Mouse (Mus musculus): Measurements from ENCODE around the gene Gm21983. TPM values are rescaled to one million over a fixed set of nuclear protein-coding genes. Genes with fewer than 3 reads are reported as not detected.

Gene Gm21983
- not detected in 2 replicates for polyA plus RNA-seq (2015; fragmentation: Nextera tagmentation; extraction: Ambion mirVana)

DNA sequence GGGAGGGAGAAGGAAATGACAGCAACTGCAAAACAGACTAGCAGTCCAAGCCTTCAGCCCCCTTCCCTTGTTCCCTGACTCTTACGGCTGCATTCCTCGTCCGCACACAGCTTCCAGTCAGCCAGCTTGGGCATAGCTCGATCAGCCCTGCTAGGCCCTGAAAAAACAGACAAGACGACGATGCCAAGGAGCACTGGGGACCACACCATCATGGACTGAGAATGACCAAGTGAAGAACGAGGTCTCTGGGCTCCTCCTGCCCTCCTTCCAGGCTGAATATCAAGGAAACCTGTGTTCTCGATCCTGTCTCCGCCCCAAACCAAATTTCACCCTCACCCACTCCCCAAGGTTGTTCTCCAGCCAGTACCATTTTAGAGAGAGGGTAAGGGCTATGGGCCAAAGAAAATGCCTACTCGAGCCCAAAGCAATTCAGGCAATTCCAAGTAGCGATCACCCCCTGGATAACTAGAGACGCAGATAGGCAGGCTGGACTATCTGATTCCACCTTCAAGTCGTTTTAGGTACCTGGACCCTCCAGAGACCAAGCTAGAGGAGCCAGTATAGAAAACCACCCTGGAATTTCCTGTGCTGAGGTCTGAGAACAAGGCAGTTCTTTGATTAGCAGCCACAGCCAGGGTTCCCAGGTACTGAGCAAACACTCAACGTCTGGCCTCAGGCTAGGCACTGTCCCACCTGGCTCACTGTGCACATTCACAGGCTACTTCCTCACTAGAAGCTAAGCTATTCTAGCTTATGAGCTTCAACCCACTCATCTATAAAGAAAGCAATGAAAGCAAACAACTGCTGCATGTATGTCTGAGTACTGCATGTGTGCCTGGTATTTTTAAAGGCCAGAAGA lies at the start of gene Gm21983, which contains the start of gene Mia:
Gene Gm21983 (minus strand): TSS at position 250 of the 859 bp plus-strand sequence.
Gene Mia (minus strand): TSS at position 321 of the 859 bp plus-strand sequence.
- no peak within 1 kb of the TSS for H3K4me2 ChIP-seq (ENCODE audit: low read depth, low read length)

GRCm38 (mm10) chr7:27228865-27229264 lies 48.0 kb upstream of the Gm21983 start:
- no peak for ATAC-seq (ENCODE audit: insufficient read depth, low FRiP score)
- Histone ChIP-seq H3K9ac (ENCODE audit: low read length) (peak overlapping the region; percentile 91), H3K9me3 (replicated peaks; ENCODE audit: control insufficient read depth, low read length) (no peaks in the 10 kb centered on the region), H3K4me3 (replicated peaks; ENCODE audit: low read length) (peak overlapping the region; percentile 91), H3K27ac (ENCODE audit: low read length) (peak overlapping the region; percentile 92), H3K4me1 (ENCODE audit: control insufficient read depth, insufficient read depth, low read length) (peaks cover 45% of the 10 kb centered on the region), H3K36me3 (ENCODE audit: control insufficient read depth, insufficient read depth, low read length) (no peaks in the 10 kb centered on the region), H3K4me2 (ENCODE audit: low read depth, low read length) (peak overlapping the region; percentile 76), H3K27me3 (ENCODE audit: control insufficient read depth, insufficient read depth, low read length) (no peaks in the 10 kb centered on the region)
- 9% methylated on average over 6 of the region's 6 CpGs for WGBS

More for the DNA sequence above, at the start of gene Gm21983, which contains the start of gene Mia:
- Histone ChIP-seq H3K36me3 (ENCODE audit: control insufficient read depth, insufficient read depth, low read length) (peaks cover 18% of the 10 kb centered on the region), H3K27me3 (ENCODE audit: control insufficient read depth, insufficient read depth, low read length) (no peaks in the 10 kb centered on the region), H3K9me3 (replicated peaks; ENCODE audit: control insufficient read depth, low read length) (no peaks in the 10 kb centered on the region), H3K27ac (ENCODE audit: low read length) (peak within 1 kb of the TSS; percentile 97), H3K4me1 (ENCODE audit: control insufficient read depth, insufficient read depth, low read length) (peaks cover 11% of the 10 kb centered on the region), H3K9ac (ENCODE audit: low read length) (no peak within 1 kb of the TSS), H3K4me3 (replicated peaks; ENCODE audit: low read length) (no peak within 1 kb of the TSS)
- 64% methylated on average over 14 of the region's 14 CpGs for WGBS
- ATAC-seq (ENCODE audit: insufficient read depth, low FRiP score), result no peak

DNA sequence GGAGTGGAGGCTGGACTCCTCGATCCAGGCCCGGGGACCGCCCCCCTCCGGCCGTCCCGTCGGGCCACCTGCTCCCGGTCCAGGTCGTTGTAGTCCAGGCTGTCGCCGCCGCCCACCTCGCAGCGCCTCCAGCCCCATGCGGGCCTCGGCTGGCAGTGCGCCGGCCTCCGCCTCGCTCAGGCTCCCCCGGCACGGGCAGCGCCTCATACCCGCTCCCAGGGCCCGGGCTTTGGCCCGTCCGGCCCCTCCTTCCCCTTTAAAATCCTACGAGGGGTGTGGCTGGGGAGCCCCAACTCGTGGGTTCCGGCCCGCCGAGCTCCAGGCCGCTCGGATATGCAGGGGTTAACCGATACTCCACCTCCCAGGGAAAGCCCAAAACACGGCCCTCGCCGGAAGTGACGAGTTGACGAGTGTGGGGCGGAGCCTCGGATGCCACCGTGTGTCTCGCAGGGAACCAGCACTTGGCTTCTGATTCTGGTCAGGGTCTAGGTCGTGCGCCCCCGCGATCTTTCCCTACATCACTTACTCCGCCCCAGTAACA lies 47.5 kb upstream of the Gm21983 start, which contains the start of gene Itpkc:
Gene Itpkc (minus strand): TSS at position 381 of the 541 bp plus-strand sequence.
- Histone ChIP-seq H3K36me3 (ENCODE audit: control insufficient read depth, insufficient read depth, low read length) (no peaks in the 10 kb centered on the region), H3K4me1 (ENCODE audit: control insufficient read depth, insufficient read depth, low read length) (peaks cover 42% of the 10 kb centered on the region), H3K27me3 (ENCODE audit: control insufficient read depth, insufficient read depth, low read length) (no peaks in the 10 kb centered on the region), H3K9me3 (replicated peaks; ENCODE audit: control insufficient read depth, low read length) (no peaks in the 10 kb centered on the region), H3K4me2 (ENCODE audit: low read depth, low read length) (peak within 1 kb of the TSS; percentile 76), H3K4me3 (replicated peaks; ENCODE audit: low read length) (peak within 1 kb of the TSS; percentile 91), H3K9ac (ENCODE audit: low read length) (peak within 1 kb of the TSS; percentile 91), H3K27ac (ENCODE audit: low read length) (peak within 1 kb of the TSS; percentile 92)
- ATAC-seq (ENCODE audit: insufficient read depth, low FRiP score), result peak; percentile 87
- WGBS, result under 1% methylated on average over 49 of the region's 49 CpGs

DNA sequence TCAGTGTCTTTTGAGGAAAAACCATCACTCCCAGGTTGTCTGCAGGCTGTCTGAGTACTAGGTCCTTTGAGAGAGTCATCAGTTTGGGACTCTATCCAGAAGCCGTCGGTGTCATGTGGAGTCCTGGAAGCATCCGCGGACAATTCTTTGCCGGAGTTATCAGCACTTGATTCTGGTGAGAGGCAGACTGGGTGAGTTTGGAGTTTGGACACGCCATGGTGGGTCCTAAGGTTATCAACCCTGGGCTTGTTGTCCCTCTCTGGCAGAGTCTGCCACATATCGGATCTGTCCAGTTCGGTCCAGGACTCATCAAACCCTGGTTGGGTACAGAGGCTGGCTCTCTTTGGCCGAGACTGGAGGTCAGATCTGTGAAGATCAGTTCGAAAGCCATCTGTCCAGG lies 46.8 kb upstream of the Gm21983 start:
- Histone ChIP-seq H3K9me3 (replicated peaks; ENCODE audit: control insufficient read depth, low read length) (no peaks in the 10 kb centered on the region), H3K9ac (ENCODE audit: low read length) (peak overlapping the region; percentile 91), H3K4me3 (replicated peaks; ENCODE audit: low read length) (peak overlapping the region; percentile 91), H3K36me3 (ENCODE audit: control insufficient read depth, insufficient read depth, low read length) (no peaks in the 10 kb centered on the region), H3K4me1 (ENCODE audit: control insufficient read depth, insufficient read depth, low read length) (peaks cover 41% of the 10 kb centered on the region), H3K27ac (ENCODE audit: low read length) (peak overlapping the region; percentile 92), H3K4me2 (ENCODE audit: low read depth, low read length) (peak overlapping the region; percentile 76), H3K27me3 (ENCODE audit: control insufficient read depth, insufficient read depth, low read length) (no peaks in the 10 kb centered on the region)
- 2% methylated on average over 10 of the region's 10 CpGs for WGBS
- ATAC-seq (ENCODE audit: insufficient read depth, low FRiP score), result no peak

GRCm38 (mm10) chr7:27227276-27227675 lies 46.4 kb upstream of the Gm21983 start:
- Histone ChIP-seq H3K9me3 (replicated peaks; ENCODE audit: control insufficient read depth, low read length) (no peaks in the 10 kb centered on the region), H3K27ac (ENCODE audit: low read length) (peak overlapping the region; percentile 92; the same call in 1 of the 2 replicates), H3K27me3 (ENCODE audit: control insufficient read depth, insufficient read depth, low read length) (no peaks in the 10 kb centered on the region), H3K4me1 (ENCODE audit: control insufficient read depth, insufficient read depth, low read length) (peaks cover 41% of the 10 kb centered on the region), H3K36me3 (ENCODE audit: control insufficient read depth, insufficient read depth, low read length) (no peaks in the 10 kb centered on the region), H3K4me3 (replicated peaks; ENCODE audit: low read length) (peak overlapping the region; percentile 91), H3K4me2 (ENCODE audit: low read depth, low read length) (peak overlapping the region; percentile 76), H3K9ac (ENCODE audit: low read length) (peak overlapping the region; percentile 91)
- ATAC-seq (ENCODE audit: insufficient read depth, low FRiP score), result no peak
- 16% methylated on average over 9 of the region's 9 CpGs for WGBS

- WGBS, result 46% methylated on average over 11 of the region's 11 CpGs
- Histone ChIP-seq H3K27me3 (ENCODE audit: control insufficient read depth, insufficient read depth, low read length) (no peaks in the 10 kb centered on the region), H3K9ac (ENCODE audit: low read length) (peak overlapping the region; percentile 32), H3K4me1 (ENCODE audit: control insufficient read depth, insufficient read depth, low read length) (peaks cover 41% of the 10 kb centered on the region), H3K4me3 (replicated peaks; ENCODE audit: low read length) (peak overlapping the region; percentile 91), H3K27ac (ENCODE audit: low read length) (peak overlapping the region; percentile 77), H3K36me3 (ENCODE audit: control insufficient read depth, insufficient read depth, low read length) (no peaks in the 10 kb centered on the region), H3K9me3 (replicated peaks; ENCODE audit: control insufficient read depth, low read length) (no peaks in the 10 kb centered on the region), H3K4me2 (ENCODE audit: low read depth, low read length) (peak overlapping the region; percentile 76)
- peak; percentile 64 for ATAC-seq (ENCODE audit: insufficient read depth, low FRiP score)
Observed at GRCm38 (mm10) chr7:27224877-27225575, 44.1 kb upstream of the Gm21983 start.

- H3K9ac ChIP-seq (ENCODE audit: low read length), result no peak overlapping the region
- H3K4me3 ChIP-seq (replicated peaks; ENCODE audit: low read length), result no peak overlapping the region
- ATAC-seq (ENCODE audit: insufficient read depth, low FRiP score), result no peak
- no peak overlapping the region for H3K4me2 ChIP-seq (ENCODE audit: low read depth, low read length)
- H3K4me1 ChIP-seq (ENCODE audit: control insufficient read depth, insufficient read depth, low read length), result peaks cover 37% of the 10 kb centered on the region
- WGBS, result 59% methylated on average over 1 of the region's 1 CpGs
- H3K9me3 ChIP-seq (replicated peaks; ENCODE audit: control insufficient read depth, low read length), result no peaks in the 10 kb centered on the region
- H3K36me3 ChIP-seq (ENCODE audit: control insufficient read depth, insufficient read depth, low read length), result no peaks in the 10 kb centered on the region
- no peaks in the 10 kb centered on the region for H3K27me3 ChIP-seq (ENCODE audit: control insufficient read depth, insufficient read depth, low read length)
- no peak overlapping the region for H3K27ac ChIP-seq (ENCODE audit: low read length)
Observed at GRCm38 (mm10) chr7:27222538-27222937, 41.7 kb upstream of the Gm21983 start.

DNA sequence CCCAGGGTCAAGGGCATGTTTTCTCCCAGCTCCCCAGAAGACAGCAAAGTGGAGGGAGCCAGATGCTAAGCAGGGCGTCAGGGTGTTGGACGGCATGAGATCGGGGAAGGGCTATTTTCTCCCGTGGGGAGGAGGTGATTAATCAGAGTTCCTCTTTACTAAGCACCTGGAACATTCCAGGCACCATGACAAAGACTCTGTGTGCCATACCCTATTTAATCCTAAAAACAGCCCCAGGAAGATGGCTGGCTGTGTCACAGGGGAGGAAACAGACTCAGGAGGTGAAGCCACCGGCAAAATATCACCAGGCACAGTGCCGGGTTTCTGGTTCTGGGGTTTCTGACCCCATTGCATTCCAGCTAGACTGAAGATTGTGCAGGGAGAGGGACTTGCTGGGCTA lies 41.1 kb upstream of the Gm21983 start:
- H3K27ac ChIP-seq (ENCODE audit: low read length), result no peak overlapping the region; the same call in 1 of the 2 replicates

More for the DNA sequence above, 41.1 kb upstream of the Gm21983 start:
- Histone ChIP-seq H3K9me3 (replicated peaks; ENCODE audit: control insufficient read depth, low read length) (no peaks in the 10 kb centered on the region), H3K4me1 (ENCODE audit: control insufficient read depth, insufficient read depth, low read length) (peaks cover 36% of the 10 kb centered on the region), H3K27me3 (ENCODE audit: control insufficient read depth, insufficient read depth, low read length) (no peaks in the 10 kb centered on the region), H3K4me2 (ENCODE audit: low read depth, low read length) (no peak overlapping the region), H3K4me3 (replicated peaks; ENCODE audit: low read length) (no peak overlapping the region), H3K9ac (ENCODE audit: low read length) (0 out of 2 replicates have a peak overlapping the region, but pooled peaks have one; percentile 7), H3K36me3 (ENCODE audit: control insufficient read depth, insufficient read depth, low read length) (peaks cover 3% of the 10 kb centered on the region; the same call in 1 of the 2 replicates)
- WGBS, result 61% methylated on average over 6 of the region's 6 CpGs
- ATAC-seq (ENCODE audit: insufficient read depth, low FRiP score), result no peak
